Mouse (Mus musculus): ENCODE results near the gene Atp6v1g1.

Gene Atp6v1g1

GRCm38 (mm10) chr4:63546441-63547055, 2.0 kb downstream of the Atp6v1g1 start:
- DNase-seq (ENCODE audit: low read depth, low spot score) = peak; percentile 49

GRCm38 (mm10) chr4:63547799-63548198, 3.2 kb downstream of the Atp6v1g1 start:
- no peak for DNase-seq (ENCODE audit: low read depth, low spot score)

GRCm38 (mm10) chr4:63548491-63548890, 3.9 kb downstream of the Atp6v1g1 start:
- no peak for DNase-seq (ENCODE audit: low read depth, low spot score)

DNA sequence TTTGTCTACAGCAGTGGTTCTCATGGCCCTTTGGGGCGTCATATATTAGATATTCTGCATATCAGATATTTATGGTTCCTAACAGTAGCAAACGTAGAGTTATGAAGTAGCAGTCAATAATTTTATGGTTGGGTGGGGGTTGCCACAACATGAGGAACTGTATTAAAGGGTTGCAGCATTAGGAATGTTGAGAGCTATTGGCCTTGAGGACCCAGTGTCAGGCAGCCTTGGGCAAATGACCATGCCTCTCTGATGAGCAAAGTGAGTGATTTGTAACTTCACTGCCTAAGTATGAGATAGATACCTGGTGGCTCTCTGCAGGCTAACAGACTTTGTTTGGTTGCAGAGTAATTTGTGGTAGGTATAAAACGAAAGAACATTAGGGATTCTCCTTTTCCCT, 6.3 kb downstream of the Atp6v1g1 start:
- no peak for DNase-seq (ENCODE audit: low read depth, low spot score)

- DNase-seq (ENCODE audit: low read depth, low spot score) = no peak
Observed at GRCm38 (mm10) chr4:63552865-63553264, 8.3 kb downstream of the Atp6v1g1 start.

DNA sequence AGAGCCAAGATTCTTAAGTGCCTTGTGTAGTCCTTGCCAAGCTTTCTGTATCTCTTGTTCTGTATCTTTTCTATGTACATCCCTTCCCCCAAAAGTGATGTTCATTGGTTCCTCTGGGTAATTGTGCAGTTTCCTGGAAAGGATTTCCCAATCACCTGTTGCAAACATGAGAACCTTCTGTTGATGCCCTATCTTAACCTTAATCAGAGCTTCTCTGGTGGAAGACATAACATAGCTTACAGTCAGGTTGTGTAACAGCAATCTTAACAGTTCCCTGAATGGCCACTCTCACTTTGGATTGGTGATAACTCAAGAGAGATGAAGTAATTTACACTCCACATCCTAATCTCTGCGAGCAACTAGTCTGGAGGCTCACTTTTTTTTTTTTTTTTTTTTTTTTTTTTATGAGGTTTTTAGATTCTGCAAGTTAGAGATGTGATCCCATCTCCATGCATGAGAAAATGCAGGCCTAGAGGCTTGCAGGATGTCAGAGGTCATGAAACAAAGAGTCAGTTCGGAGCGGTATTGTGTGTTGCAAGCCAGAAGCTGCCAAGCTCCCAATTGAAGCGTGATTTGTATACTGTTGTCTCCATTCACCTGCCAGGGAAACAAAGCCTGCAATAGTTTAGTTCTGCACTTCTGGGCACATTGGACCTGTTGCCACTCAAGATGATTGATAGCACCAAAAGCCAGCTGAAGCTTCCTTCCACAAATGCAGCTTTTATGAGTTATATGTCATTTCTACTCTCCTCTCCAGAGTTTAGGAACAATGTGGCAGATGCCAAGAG, 9.4 kb downstream of the Atp6v1g1 start:
- no peak for DNase-seq (ENCODE audit: low read depth, low spot score)

DNA sequence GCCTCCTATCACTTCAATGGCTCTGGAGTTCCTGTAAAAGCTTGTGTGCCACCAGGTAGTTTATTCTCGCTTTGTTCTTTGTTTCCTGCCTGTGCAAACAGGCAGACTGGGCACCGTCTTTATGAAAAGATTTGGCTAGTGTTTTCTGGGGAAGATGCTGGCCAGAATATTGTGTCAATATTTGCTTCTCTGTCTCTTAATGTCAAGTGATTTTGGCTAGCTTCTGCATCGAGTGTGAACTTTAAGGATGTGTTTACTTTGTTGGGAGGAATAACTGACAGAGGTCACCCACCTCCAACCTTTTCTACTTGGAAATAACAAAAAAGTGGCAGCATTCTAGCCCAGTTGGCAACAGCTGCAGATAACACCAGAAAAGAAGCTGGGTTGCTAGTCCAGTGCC, 10.0 kb downstream of the Atp6v1g1 start:
- DNase-seq (ENCODE audit: low read depth, low spot score) = no peak

GRCm38 (mm10) chr4:63555111-63555510, 10.5 kb downstream of the Atp6v1g1 start:
- no peak for DNase-seq (ENCODE audit: low read depth, low spot score)

DNA sequence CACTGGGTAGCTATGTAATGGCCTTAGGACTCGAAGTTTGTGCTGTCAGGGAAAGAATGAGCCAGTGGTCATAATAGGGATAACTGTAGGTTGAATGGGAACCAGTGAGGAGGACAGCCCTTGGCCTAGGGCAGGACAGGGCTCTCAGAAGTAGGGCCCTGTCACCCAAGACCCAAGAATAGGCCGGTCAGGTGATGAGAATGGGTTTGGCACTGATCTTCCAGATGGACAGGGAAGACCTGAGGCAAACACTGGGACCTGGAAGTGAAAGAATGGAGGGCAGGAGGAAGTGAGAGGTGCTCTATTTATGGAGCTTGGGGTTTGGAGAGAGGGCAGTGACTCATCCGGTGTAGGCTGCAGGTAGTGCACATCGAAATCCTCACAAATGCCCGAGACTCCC, 12.1 kb downstream of the Atp6v1g1 start:
- no peak for DNase-seq (ENCODE audit: low read depth, low spot score)

DNA sequence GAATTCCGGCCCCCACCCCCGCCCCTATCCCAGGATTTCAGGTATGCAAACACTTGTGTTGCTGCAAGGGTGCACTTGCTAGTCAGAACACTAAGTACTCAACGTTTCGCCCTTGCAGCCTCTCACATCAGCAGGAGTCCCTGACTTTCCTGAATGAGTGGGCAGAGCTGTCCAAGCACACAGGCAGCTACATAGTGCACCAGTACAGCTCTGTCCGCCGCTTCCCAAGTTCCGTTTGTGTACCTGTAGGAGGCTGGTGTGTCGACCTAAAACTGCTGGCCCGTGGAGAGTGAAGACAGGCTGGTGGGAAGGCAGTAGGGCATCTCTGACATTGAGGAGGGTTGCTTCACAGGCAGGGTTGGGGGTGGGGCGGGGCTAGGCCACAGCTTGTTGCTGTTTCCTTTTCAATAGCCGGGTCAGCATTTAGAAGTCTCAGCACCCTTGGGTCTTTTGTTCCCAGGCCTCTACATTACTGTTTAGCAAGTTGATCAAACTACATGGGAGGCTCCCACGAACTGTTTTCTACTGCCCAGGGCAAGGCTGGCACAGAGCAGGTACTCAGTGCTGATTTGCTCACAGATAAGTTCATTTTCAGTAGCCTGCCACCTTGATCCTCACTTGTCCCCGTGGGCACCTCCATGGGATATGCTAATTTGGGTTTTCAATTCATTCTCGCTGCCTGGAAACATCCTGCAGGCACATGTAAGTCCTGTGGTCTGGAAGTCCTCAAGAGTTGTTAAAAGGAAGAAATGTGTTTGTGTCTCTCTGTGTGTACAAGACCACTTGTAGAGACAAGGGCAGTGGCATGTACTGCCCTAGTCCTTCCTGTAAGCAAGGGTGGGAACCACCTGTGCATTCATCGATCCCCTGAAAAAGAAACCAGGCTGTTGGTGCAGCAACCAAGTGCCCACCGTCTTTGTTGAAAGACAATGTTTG, 12.8 kb downstream of the Atp6v1g1 start:
- DNase-seq (ENCODE audit: low read depth, low spot score) = no peak

- peak; percentile 69 for DNase-seq (ENCODE audit: low read depth, low spot score)
Observed at GRCm38 (mm10) chr4:63558407-63559081, 14.0 kb downstream of the Atp6v1g1 start, which contains the start of gene Tmem268. Gene Tmem268, plus strand, starts transcription at chr4:63558781.

- DNase-seq (ENCODE audit: low read depth, low spot score) = no peak
Observed at GRCm38 (mm10) chr4:63559127-63559697, 14.6 kb downstream of the Atp6v1g1 start.

DNA sequence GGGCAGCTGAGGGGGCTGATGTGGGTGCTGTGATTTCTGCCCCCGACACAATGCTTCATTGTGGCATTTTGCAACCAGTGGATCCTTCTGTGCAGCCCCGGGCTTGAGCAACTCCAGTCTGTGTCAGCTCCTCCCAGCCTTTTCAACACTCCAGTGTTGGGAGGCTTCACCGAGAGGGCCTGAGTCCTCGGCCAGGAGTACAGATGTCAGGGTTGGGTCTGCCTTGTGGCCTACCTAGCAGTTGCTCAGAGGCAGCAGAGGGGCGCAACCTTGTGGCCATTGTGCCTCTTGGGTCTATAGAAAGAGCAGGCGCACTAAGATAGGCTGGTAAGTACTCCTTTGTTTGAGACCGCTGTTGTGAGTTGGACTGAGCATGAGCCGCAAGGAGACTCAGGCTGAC, 15.5 kb downstream of the Atp6v1g1 start:
- no peak for DNase-seq (ENCODE audit: low read depth, low spot score)

DNA sequence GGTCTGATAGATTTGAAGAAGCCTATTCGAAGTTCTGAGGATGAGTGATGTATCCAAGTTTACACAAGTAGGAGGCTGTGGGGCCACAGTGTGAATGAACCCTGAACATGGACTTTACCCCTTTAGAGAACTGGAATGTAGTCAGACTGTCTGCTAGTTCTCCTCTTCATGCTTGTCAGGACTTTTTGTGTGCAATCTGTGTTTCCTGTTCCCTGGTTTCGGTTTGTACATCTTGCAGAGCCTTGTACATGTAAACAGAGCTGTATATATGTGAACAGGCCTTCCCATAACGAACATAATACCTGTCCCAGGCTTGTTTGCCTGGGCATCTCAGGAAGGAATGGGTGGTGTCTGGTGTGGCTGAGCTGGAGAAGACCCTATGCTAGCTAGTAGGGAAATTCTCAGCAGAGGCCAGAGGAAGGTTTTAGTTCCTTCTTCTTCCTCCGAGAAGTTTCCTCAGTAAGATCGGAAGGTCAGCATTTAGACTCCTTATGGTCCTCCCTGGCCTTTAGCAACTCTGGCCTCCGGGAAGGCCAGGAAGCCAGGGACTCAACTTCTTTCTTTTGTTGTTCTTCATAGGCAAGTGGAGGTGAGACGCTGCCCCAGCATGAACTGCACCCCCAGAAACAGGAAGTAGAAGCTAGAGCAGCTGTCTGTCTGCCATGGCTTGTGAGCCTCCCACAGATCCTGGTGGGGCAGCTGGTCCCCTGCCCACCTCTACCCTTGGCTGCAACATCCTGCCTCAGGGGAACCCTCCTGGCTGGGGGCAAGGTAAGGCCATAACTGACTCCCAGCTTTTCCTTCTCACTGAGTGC, 17.5 kb downstream of the Atp6v1g1 start:
- DNase-seq (ENCODE audit: low read depth, low spot score) = no peak

DNA sequence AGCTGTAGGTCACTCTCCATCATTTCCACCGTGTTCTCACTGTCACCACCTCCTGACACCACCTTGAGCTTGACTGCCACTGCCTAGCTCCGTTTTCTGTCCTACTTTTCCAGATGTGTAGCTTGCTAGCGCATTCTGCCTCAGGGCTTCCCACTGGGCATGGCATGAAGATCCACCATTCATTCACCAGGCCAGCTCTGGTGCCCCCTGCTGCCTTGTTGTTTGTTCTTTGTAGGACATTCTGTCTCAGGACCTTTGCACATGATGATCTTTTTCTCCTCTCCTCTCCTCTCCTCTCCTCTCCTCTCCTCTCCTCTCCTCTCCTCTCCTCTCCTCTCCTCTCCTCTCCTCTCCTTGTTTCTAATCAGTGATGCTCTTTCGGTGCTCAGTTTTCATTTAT, 18.2 kb downstream of the Atp6v1g1 start:
- no peak for DNase-seq (ENCODE audit: low read depth, low spot score)

DNA sequence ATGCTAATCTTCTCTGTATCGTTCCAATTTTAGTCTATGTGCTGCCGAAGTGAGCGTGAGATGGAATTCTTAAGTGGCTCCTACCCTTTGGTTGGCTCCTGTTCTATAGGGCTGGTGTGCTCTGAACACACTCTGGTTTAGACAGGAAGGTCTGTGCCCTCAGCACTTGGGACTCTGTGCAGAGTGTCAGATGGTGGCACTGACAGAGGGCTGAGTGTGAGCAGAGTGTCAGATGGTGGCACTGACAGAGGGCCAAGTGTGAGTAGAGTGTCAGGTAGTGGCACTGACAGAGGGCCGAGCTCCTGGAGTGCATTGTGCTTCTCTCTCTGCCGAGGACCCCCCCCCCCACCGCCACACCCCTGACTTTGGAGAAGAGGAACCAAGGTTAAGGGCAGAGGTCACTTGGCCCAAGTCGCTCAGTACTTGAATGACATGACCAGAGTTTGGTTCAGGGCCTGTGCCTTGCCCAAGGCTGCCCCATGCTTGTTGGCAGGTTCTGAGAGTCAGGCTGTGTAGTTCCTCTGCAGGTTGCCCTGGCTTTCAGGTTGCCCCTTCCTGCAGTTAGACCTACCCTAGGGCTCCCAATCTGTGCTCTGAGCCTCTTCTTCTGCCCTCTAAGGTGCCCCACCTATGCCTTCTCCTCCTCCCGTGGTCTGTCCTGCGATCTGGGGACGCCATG, 23.3 kb downstream of the Atp6v1g1 start:
- DNase-seq (ENCODE audit: low read depth, low spot score) = no peak

GRCm38 (mm10) chr4:63569322-63569721, 24.8 kb downstream of the Atp6v1g1 start:
- no peak for DNase-seq (ENCODE audit: low read depth, low spot score)

- no peak for DNase-seq (ENCODE audit: low read depth, low spot score)
Observed at GRCm38 (mm10) chr4:63570208-63570781, 25.7 kb downstream of the Atp6v1g1 start.

- DNase-seq (ENCODE audit: low read depth, low spot score) = no peak
Observed at GRCm38 (mm10) chr4:63572621-63573020, 28.0 kb downstream of the Atp6v1g1 start.

Data from skeletal muscle tissue, adult 2 months (tissue).